Mouse (Mus musculus) lung, postnatal 0 days (tissue): ENCODE data around the gene Runx3. TPM values are rescaled to one million over a fixed set of nuclear protein-coding genes. Genes with fewer than 3 reads are reported as not detected.

Experiments
- ATAC-seq: fragments of 200-750 bp; cut with Nextera tagmentation; 2 replicates; pipeline ENCODE4 v1.8.0; 2017; ENCODE audit warnings: moderate library complexity
- DNase-seq: peaks from one replicate; pipeline ENCODE4 v3.0.0-alpha.2; 2016; ENCODE audit warnings: low spot score
- H3K27ac ChIP-seq: fragments of 300-500 bp; sonication (generic); 2 replicates; pipeline ENCODE4 v1.5.1; 2014; ENCODE audit warnings: antibody characterized with exemption, mild to moderate bottlenecking, low read length, mixed read lengths
- H3K27me3 ChIP-seq: fragments of 300-500 bp; sonication (generic); replicated peaks from 2 replicates; pipeline ENCODE4 v1.6.1; 2014; ENCODE audit warnings: low read length, mixed read lengths; ENCODE audit not compliant: insufficient read depth
- H3K36me3 ChIP-seq: fragments of 300-500 bp; sonication (generic); 2 replicates; pipeline ENCODE4 v1.6.1; 2014; ENCODE audit warnings: low read length, mixed read lengths; ENCODE audit not compliant: insufficient read depth
- H3K4me1 ChIP-seq: fragments of 300-500 bp; sonication (generic); 2 replicates; pipeline ENCODE4 v1.6.1; 2014; ENCODE audit warnings: antibody characterized with exemption, low read depth, low read length, mixed read lengths; ENCODE audit not compliant: insufficient read depth
- H3K4me2 ChIP-seq: fragments of 300-500 bp; sonication (generic); replicated peaks from 2 replicates; pipeline ENCODE4 v1.6.1; 2014; ENCODE audit warnings: low read depth, mild to moderate bottlenecking, low read length, moderate library complexity, mixed read lengths
- H3K4me3 ChIP-seq: fragments of 300-500 bp; sonication (generic); 2 replicates; pipeline ENCODE4 v1.5.1; 2014; ENCODE audit warnings: low read depth, low read length
- H3K9ac ChIP-seq: fragments of 300-500 bp; sonication (generic); replicated peaks from 2 replicates; pipeline ENCODE4 v1.6.1; 2014; ENCODE audit warnings: low read depth, mild to moderate bottlenecking
- H3K9me3 ChIP-seq: fragments of 300-500 bp; sonication (generic); 2 replicates; pipeline ENCODE4 v1.6.1; 2016; ENCODE audit warnings: low read length, mixed read lengths
- CTCF ChIP-seq: IDR thresholded peaks from 2 replicates; pipeline ENCODE4 v1.5.1; 2016; ENCODE audit warnings: antibody characterized with exemption, mild to moderate bottlenecking
- EP300 ChIP-seq: IDR thresholded peaks from 2 replicates; pipeline ENCODE4 v1.6.1; 2016; ENCODE audit warnings: antibody characterized with exemption, mild to moderate bottlenecking, control low read depth
- WGBS: fragments of 180-500 bp; shearing (Covaris S2); extraction: QIAGEN DNeasy Blood & Tissue Kit; methylation state at CpG from one replicate; pipeline ENCODE4 v1.1.7; 2014; 5-methylcytosine and 5-hydroxymethylcytosine counted together
- polyA plus RNA-seq: library from polyadenylated mRNA; unstranded; fragments of >200 nt; fragmentation: Nextera tagmentation; extraction: Ambion mirVana; gene quantifications from 2 replicates; pipeline ENCODE4 v1.2.1, GENCODE M21; 2015

Runx3 gene
- polyA plus RNA-seq, 1 experiment from 2014 or later = 0.13 TPM

DNA sequence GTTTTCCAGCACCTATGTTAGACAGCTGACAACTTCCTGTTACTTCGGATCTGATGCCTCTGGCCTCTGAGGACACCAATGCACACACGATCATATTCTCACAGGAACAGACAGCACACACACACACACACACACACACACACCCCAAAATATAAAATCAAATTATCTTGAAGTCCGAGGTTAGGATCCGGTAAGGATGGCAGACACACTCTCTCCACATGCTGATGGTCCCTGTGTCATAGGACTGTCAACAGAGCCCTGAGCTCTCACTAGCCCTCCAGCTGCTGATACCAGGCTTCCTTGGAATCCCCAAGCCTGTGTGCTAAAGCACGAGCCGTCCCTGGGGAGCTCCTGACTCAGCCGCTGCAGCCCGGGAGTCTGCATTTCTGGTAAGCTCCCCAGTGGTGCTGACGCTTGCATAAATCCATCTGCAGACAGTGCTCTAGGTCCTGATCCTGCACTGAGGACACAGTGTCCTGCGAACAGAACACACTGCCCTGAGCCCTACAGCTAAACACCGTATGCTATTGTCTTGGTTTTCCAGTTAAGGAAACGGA lies 69.1 kb downstream of the Runx3 start:
- no peaks in the 10 kb centered on the region for H3K36me3 ChIP-seq
- ATAC-seq (no peak), DNase-seq (no peak)
- no peak overlapping the region for H3K27ac ChIP-seq
- no peak overlapping the region for H3K9ac ChIP-seq
- no peaks in the 10 kb centered on the region for H3K27me3 ChIP-seq
- TF ChIP-seq CTCF (no peak), EP300 (no peak)
- 69% methylated on average over 12 of the region's 12 CpGs for WGBS
- H3K9me3 ChIP-seq = no peaks in the 10 kb centered on the region
- no peaks in the 10 kb centered on the region for H3K4me1 ChIP-seq
- H3K4me2 ChIP-seq = no peak overlapping the region
- no peak overlapping the region for H3K4me3 ChIP-seq

GRCm38 (mm10) chr4:135190364-135190763 lies 69.9 kb downstream of the Runx3 start:
- no peaks in the 10 kb centered on the region for H3K4me1 ChIP-seq
- H3K36me3 ChIP-seq = no peaks in the 10 kb centered on the region
- H3K9me3 ChIP-seq = no peaks in the 10 kb centered on the region
- DNase-seq (no peak), ATAC-seq (no peak)
- H3K27me3 ChIP-seq = no peaks in the 10 kb centered on the region
- whole genome bisulfite sequencing = 83% methylated on average over 1 of the region's 1 CpGs
- no peak overlapping the region for H3K4me3 ChIP-seq
- no peak overlapping the region for H3K4me2 ChIP-seq
- H3K27ac ChIP-seq = no peak overlapping the region
- TF ChIP-seq EP300 (no peak), CTCF (no peak)
- H3K9ac ChIP-seq = no peak overlapping the region

DNA sequence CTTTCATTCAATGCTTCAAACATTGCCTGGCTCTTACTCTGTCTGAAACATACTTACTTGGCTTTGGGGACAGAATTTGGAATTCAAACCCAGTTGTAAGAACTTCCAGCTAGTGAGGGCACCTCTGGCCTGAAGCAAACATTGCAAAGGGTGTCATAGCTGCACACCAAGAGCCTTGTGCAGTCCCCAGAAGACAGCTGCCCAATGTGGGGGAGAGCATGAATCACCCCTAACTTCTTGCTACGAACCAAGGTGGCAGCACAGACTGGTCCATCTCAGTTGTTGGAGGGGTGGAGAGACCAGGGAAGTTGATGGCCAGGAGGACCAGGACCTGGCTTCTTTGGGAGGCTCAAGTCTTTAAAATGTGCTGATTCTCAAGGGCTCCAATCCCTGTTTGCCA lies 70.7 kb downstream of the Runx3 start:
- H3K4me2 ChIP-seq = no peak overlapping the region
- H3K27ac ChIP-seq = no peak overlapping the region
- H3K4me3 ChIP-seq = no peak overlapping the region
- 73% methylated on average over 1 of the region's 1 CpGs for WGBS
- DNase-seq (no peak), ATAC-seq (no peak)
- no peaks in the 10 kb centered on the region for H3K4me1 ChIP-seq
- H3K9me3 ChIP-seq = no peaks in the 10 kb centered on the region
- no peaks in the 10 kb centered on the region for H3K36me3 ChIP-seq
- H3K27me3 ChIP-seq = no peaks in the 10 kb centered on the region
- no peak overlapping the region for H3K9ac ChIP-seq
- TF ChIP-seq CTCF (no peak), EP300 (no peak)

DNA sequence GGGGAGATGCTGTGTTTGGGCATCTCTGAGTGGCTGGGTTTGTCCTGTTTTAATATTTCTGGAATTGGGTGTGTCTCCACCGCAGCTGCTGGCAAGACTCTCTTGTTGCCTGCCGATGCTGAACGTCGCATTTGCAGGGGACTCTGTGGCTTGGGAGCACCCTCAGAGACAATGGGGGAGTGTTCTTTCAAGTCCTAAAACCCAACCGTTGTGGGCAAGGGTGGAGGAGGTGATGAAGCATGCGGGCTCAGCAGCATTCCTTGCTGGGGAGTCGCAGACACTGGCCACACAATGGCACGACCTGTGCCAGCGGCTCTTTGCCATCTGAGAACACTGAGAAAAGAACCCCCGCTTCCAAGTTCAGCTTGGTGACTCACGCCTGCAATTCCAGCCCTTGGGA lies 71.2 kb downstream of the Runx3 start:
- Histone ChIP-seq H3K4me1 (no peaks in the 10 kb centered on the region), H3K27me3 (no peaks in the 10 kb centered on the region), H3K9ac (no peak overlapping the region), H3K4me3 (no peak overlapping the region), H3K4me2 (no peak overlapping the region), H3K9me3 (no peaks in the 10 kb centered on the region), H3K36me3 (no peaks in the 10 kb centered on the region), H3K27ac (no peak overlapping the region)
- ATAC-seq (no peak), DNase-seq (no peak)
- TF ChIP-seq EP300 (no peak), CTCF (no peak)
- WGBS = 70% methylated on average over 11 of the region's 11 CpGs

GRCm38 (mm10) chr4:135192841-135193240 lies 72.4 kb downstream of the Runx3 start:
- no peaks in the 10 kb centered on the region for H3K27me3 ChIP-seq
- WGBS = 59% methylated on average over 5 of the region's 5 CpGs
- H3K9me3 ChIP-seq = no peaks in the 10 kb centered on the region
- peak; percentile 33 for DNase-seq
- TF ChIP-seq CTCF = no peak
- TF ChIP-seq EP300 = no peak
- H3K4me3 ChIP-seq = no peak overlapping the region
- H3K4me2 ChIP-seq = no peak overlapping the region
- no peak overlapping the region for H3K9ac ChIP-seq
- no peak overlapping the region for H3K27ac ChIP-seq
- no peak for ATAC-seq
- no peaks in the 10 kb centered on the region for H3K36me3 ChIP-seq
- H3K4me1 ChIP-seq = no peaks in the 10 kb centered on the region

DNA sequence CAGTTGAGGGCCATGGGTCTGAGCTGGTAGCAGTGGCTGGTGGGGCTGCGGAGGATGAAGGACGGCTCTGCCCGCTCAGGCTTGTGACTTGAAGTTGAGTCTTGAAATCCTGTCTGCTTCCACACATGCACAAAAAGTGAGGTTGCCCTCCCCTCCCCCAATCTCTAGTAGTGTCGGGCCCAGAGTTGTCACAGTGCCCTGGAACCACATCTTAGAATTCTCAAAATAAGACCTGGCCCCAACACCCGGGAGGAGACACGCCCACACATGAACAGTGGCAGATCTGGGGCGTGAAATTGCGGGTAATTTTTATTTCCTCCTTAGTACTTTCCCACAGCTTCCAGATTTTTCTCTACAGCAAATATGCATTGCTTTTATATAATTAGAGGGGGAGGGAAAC lies 77.4 kb downstream of the Runx3 start:
- 71% methylated on average over 8 of the region's 8 CpGs for WGBS
- ATAC-seq (no peak), DNase-seq (no peak)
- Histone ChIP-seq H3K36me3 (no peaks in the 10 kb centered on the region), H3K27ac (no peak overlapping the region), H3K4me3 (no peak overlapping the region), H3K9me3 (no peaks in the 10 kb centered on the region), H3K4me1 (no peaks in the 10 kb centered on the region), H3K27me3 (no peaks in the 10 kb centered on the region), H3K9ac (no peak overlapping the region), H3K4me2 (no peak overlapping the region)
- TF ChIP-seq CTCF = no peak
- no peak for TF ChIP-seq EP300

GRCm38 (mm10) chr4:135201771-135202170 lies 81.3 kb downstream of the Runx3 start:
- Histone ChIP-seq H3K4me3 (no peak overlapping the region), H3K4me1 (no peaks in the 10 kb centered on the region), H3K36me3 (no peaks in the 10 kb centered on the region), H3K4me2 (no peak overlapping the region), H3K9me3 (no peaks in the 10 kb centered on the region), H3K27me3 (no peaks in the 10 kb centered on the region; the same call in 1 of the 2 replicates), H3K27ac (no peak overlapping the region), H3K9ac (no peak overlapping the region)
- WGBS = 67% methylated on average over 16 of the region's 16 CpGs
- TF ChIP-seq EP300 (no peak), CTCF (no peak)
- DNase-seq = no peak
- no peak for ATAC-seq
